Mouse (Mus musculus): ENCODE data around the gene Trpm3. TPM values are rescaled to one million over a fixed set of nuclear protein-coding genes. Genes with fewer than 3 reads are reported as not detected.

The Trpm3 gene
- polyA plus RNA-seq, 1 experiment from 2014 or later, result 14.8 TPM

DNA sequence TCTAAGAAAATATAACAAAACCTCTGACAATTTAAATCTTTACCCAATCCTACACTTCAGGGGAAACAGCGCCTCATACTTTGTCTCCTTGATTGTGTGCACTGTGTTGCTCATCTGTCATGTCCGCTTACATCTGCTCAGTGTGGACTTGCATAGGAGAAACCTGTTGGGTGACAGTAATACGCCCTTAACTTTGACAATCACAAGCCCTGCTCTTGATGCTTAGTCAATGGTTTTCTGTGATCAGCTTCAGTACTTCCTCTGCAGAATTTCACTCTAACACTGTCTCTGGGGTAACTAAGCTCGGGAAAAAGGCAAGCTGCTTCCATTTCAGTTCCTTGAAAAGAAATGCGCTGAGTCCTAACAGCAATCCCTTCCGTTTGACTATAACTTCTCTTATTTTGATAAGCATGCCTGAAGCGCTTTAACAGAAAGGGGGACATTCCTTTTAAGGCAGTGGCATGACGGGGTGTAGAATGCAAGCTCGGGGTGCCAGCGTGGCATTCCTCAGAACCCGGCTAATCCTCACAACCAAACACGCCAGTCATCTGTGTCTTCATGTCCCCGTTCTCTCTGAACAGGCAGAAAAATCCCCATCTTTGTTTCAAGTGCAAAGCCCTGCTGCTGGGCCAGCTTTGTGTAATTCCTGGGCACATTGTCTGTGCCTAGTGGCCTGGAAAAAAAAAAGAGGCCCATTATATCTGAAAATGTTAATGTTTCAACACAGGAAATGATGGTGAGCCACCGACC lies 517.8 kb downstream of the Trpm3 start:
- H3K4me1 ChIP-seq (ENCODE audit: control insufficient read depth, insufficient read depth, low read length), result peaks cover 9% of the 10 kb centered on the region
- H3K27ac ChIP-seq (replicated peaks; ENCODE audit: low read depth, low read length), result 0 out of 2 replicates have a peak overlapping the region, but pooled peaks have one; percentile 1

GRCm38 (mm10) chr19:22657251-22657650 lies 518.4 kb downstream of the Trpm3 start:
- DNase-seq (no peak), ATAC-seq (ENCODE audit: low FRiP score, low TSS enrichment) (no peak)
- H3K27me3 ChIP-seq (ENCODE audit: control insufficient read depth, insufficient read depth, low read length), result no peaks in the 10 kb centered on the region
- peak overlapping the region; percentile 23 for H3K4me2 ChIP-seq (ENCODE audit: low read length)
- 15% methylated on average over 4 of the region's 4 CpGs for WGBS
- 0 out of 2 replicates have a peak overlapping the region, but pooled peaks have one; percentile 9 for H3K9ac ChIP-seq (replicated peaks; ENCODE audit: low read length)
- 0 out of 2 replicates have a peak overlapping the region, but pooled peaks have one; percentile 1 for H3K27ac ChIP-seq (replicated peaks; ENCODE audit: low read depth, low read length)
- no peaks in the 10 kb centered on the region for H3K9me3 ChIP-seq (ENCODE audit: control insufficient read depth, low read length)
- no peak overlapping the region for H3K4me3 ChIP-seq (replicated peaks; ENCODE audit: low read depth, low read length)
- peaks cover 9% of the 10 kb centered on the region for H3K4me1 ChIP-seq (ENCODE audit: control insufficient read depth, insufficient read depth, low read length)
- no peaks in the 10 kb centered on the region for H3K36me3 ChIP-seq (ENCODE audit: control insufficient read depth, insufficient read depth, low read length)

More for the DNA sequence above, 517.8 kb downstream of the Trpm3 start:
- no peaks in the 10 kb centered on the region for H3K27me3 ChIP-seq (ENCODE audit: control insufficient read depth, insufficient read depth, low read length)
- no peak for ATAC-seq (ENCODE audit: low FRiP score, low TSS enrichment)
- H3K9me3 ChIP-seq (ENCODE audit: control insufficient read depth, low read length), result no peaks in the 10 kb centered on the region
- H3K4me3 ChIP-seq (replicated peaks; ENCODE audit: low read depth, low read length), result no peak overlapping the region
- no peaks in the 10 kb centered on the region for H3K36me3 ChIP-seq (ENCODE audit: control insufficient read depth, insufficient read depth, low read length)
- H3K9ac ChIP-seq (replicated peaks; ENCODE audit: low read length), result 0 out of 2 replicates have a peak overlapping the region, but pooled peaks have one; percentile 9
- WGBS, result 24% methylated on average over 14 of the region's 14 CpGs
- peak overlapping the region; percentile 23 for H3K4me2 ChIP-seq (ENCODE audit: low read length)
- peak; percentile 57 for DNase-seq

GRCm38 (mm10) chr19:22665401-22665800 lies 526.6 kb downstream of the Trpm3 start:
- no peak overlapping the region for H3K9ac ChIP-seq (replicated peaks; ENCODE audit: low read length)
- no peak overlapping the region for H3K27ac ChIP-seq (replicated peaks; ENCODE audit: low read depth, low read length)
- no peak for DNase-seq
- no peaks in the 10 kb centered on the region for H3K27me3 ChIP-seq (ENCODE audit: control insufficient read depth, insufficient read depth, low read length)
- H3K4me3 ChIP-seq (replicated peaks; ENCODE audit: low read depth, low read length), result no peak overlapping the region
- WGBS, result 76% methylated on average over 4 of the region's 4 CpGs
- no peaks in the 10 kb centered on the region for H3K4me1 ChIP-seq (ENCODE audit: control insufficient read depth, insufficient read depth, low read length)
- H3K4me2 ChIP-seq (ENCODE audit: low read length), result no peak overlapping the region
- no peaks in the 10 kb centered on the region for H3K9me3 ChIP-seq (ENCODE audit: control insufficient read depth, low read length)
- no peak for ATAC-seq (ENCODE audit: low FRiP score, low TSS enrichment)
- H3K36me3 ChIP-seq (ENCODE audit: control insufficient read depth, insufficient read depth, low read length), result no peaks in the 10 kb centered on the region

DNA sequence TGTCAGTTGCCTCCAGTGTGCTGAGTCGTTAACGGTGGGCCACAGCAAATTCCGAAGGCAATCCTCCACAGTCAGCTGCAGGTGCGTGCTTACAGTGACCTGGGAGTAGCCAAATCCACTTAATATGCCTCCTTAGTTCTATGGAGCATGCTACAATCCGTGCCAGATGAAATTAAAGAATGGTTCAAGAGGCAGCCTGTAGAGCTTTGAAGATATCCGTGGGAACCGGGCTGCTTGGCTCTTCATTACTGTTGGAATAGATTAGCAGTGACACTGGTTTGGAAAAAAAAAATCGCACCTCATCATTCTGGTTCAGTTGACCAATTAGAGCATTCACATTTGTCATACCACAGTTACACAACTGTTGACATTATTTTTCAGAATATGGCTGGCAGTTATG lies 531.4 kb downstream of the Trpm3 start:
- no peak for ATAC-seq (ENCODE audit: low FRiP score, low TSS enrichment)
- no peak overlapping the region for H3K27ac ChIP-seq (replicated peaks; ENCODE audit: low read depth, low read length)
- no peaks in the 10 kb centered on the region for H3K27me3 ChIP-seq (ENCODE audit: control insufficient read depth, insufficient read depth, low read length)
- 83% methylated on average over 8 of the region's 8 CpGs for WGBS
- no peak for DNase-seq
- H3K4me3 ChIP-seq (replicated peaks; ENCODE audit: low read depth, low read length), result no peak overlapping the region
- H3K9ac ChIP-seq (replicated peaks; ENCODE audit: low read length), result no peak overlapping the region
- H3K9me3 ChIP-seq (ENCODE audit: control insufficient read depth, low read length), result no peaks in the 10 kb centered on the region
- H3K36me3 ChIP-seq (ENCODE audit: control insufficient read depth, insufficient read depth, low read length), result no peaks in the 10 kb centered on the region
- no peaks in the 10 kb centered on the region for H3K4me1 ChIP-seq (ENCODE audit: control insufficient read depth, insufficient read depth, low read length)
- no peak overlapping the region for H3K4me2 ChIP-seq (ENCODE audit: low read length)

- Histone ChIP-seq H3K9ac (replicated peaks; ENCODE audit: low read length) (no peak overlapping the region), H3K36me3 (ENCODE audit: control insufficient read depth, insufficient read depth, low read length) (no peaks in the 10 kb centered on the region), H3K27me3 (ENCODE audit: control insufficient read depth, insufficient read depth, low read length) (no peaks in the 10 kb centered on the region), H3K4me2 (ENCODE audit: low read length) (no peak overlapping the region), H3K4me1 (ENCODE audit: control insufficient read depth, insufficient read depth, low read length) (no peaks in the 10 kb centered on the region), H3K9me3 (ENCODE audit: control insufficient read depth, low read length) (no peaks in the 10 kb centered on the region), H3K4me3 (replicated peaks; ENCODE audit: low read depth, low read length) (no peak overlapping the region), H3K27ac (replicated peaks; ENCODE audit: low read depth, low read length) (no peak overlapping the region)
- 92% methylated on average over 3 of the region's 3 CpGs for WGBS
- ATAC-seq (ENCODE audit: low FRiP score, low TSS enrichment), result no peak
- no peak for DNase-seq
Observed at GRCm38 (mm10) chr19:22672892-22673291, 534.0 kb downstream of the Trpm3 start.

GRCm38 (mm10) chr19:22676206-22676605 lies 537.4 kb downstream of the Trpm3 start:
- ATAC-seq (ENCODE audit: low FRiP score, low TSS enrichment) (no peak), DNase-seq (no peak)
- H3K4me1 ChIP-seq (ENCODE audit: control insufficient read depth, insufficient read depth, low read length), result no peaks in the 10 kb centered on the region
- H3K4me3 ChIP-seq (replicated peaks; ENCODE audit: low read depth, low read length), result no peak overlapping the region
- H3K27ac ChIP-seq (replicated peaks; ENCODE audit: low read depth, low read length), result no peak overlapping the region
- 74% methylated on average over 4 of the region's 4 CpGs for WGBS
- no peaks in the 10 kb centered on the region for H3K9me3 ChIP-seq (ENCODE audit: control insufficient read depth, low read length)
- no peaks in the 10 kb centered on the region for H3K36me3 ChIP-seq (ENCODE audit: control insufficient read depth, insufficient read depth, low read length)
- no peaks in the 10 kb centered on the region for H3K27me3 ChIP-seq (ENCODE audit: control insufficient read depth, insufficient read depth, low read length)
- H3K9ac ChIP-seq (replicated peaks; ENCODE audit: low read length), result no peak overlapping the region
- no peak overlapping the region for H3K4me2 ChIP-seq (ENCODE audit: low read length)

- ATAC-seq (ENCODE audit: low FRiP score, low TSS enrichment) (no peak), DNase-seq (no peak)
- 94% methylated on average over 6 of the region's 6 CpGs for WGBS
- H3K4me2 ChIP-seq (ENCODE audit: low read length), result no peak overlapping the region
- H3K4me3 ChIP-seq (replicated peaks; ENCODE audit: low read depth, low read length), result no peak overlapping the region
- H3K9ac ChIP-seq (replicated peaks; ENCODE audit: low read length), result no peak overlapping the region
- 0 out of 2 replicates have a peak, but pooled peaks cover 2% of the 10 kb centered on the region for H3K4me1 ChIP-seq (ENCODE audit: control insufficient read depth, insufficient read depth, low read length)
- H3K9me3 ChIP-seq (ENCODE audit: control insufficient read depth, low read length), result no peaks in the 10 kb centered on the region
- H3K27me3 ChIP-seq (ENCODE audit: control insufficient read depth, insufficient read depth, low read length), result no peaks in the 10 kb centered on the region
- H3K27ac ChIP-seq (replicated peaks; ENCODE audit: low read depth, low read length), result no peak overlapping the region
- no peaks in the 10 kb centered on the region for H3K36me3 ChIP-seq (ENCODE audit: control insufficient read depth, insufficient read depth, low read length)
Observed at GRCm38 (mm10) chr19:22682238-22682637, 543.4 kb downstream of the Trpm3 start.

- Histone ChIP-seq H3K27ac (replicated peaks; ENCODE audit: low read depth, low read length) (no peak overlapping the region), H3K4me3 (replicated peaks; ENCODE audit: low read depth, low read length) (no peak overlapping the region), H3K9me3 (ENCODE audit: control insufficient read depth, low read length) (no peaks in the 10 kb centered on the region), H3K9ac (replicated peaks; ENCODE audit: low read length) (no peak overlapping the region), H3K4me2 (ENCODE audit: low read length) (no peak overlapping the region), H3K36me3 (ENCODE audit: control insufficient read depth, insufficient read depth, low read length) (no peaks in the 10 kb centered on the region), H3K4me1 (ENCODE audit: control insufficient read depth, insufficient read depth, low read length) (no peaks in the 10 kb centered on the region), H3K27me3 (ENCODE audit: control insufficient read depth, insufficient read depth, low read length) (no peaks in the 10 kb centered on the region)
- no peak for ATAC-seq (ENCODE audit: low FRiP score, low TSS enrichment)
- WGBS, result 70% methylated on average over 5 of the region's 5 CpGs
- DNase-seq, result no peak
Observed at GRCm38 (mm10) chr19:22691995-22692394, 553.1 kb downstream of the Trpm3 start.

- no peak overlapping the region for H3K9ac ChIP-seq (replicated peaks; ENCODE audit: low read length)
- H3K9me3 ChIP-seq (ENCODE audit: control insufficient read depth, low read length), result no peaks in the 10 kb centered on the region
- no peaks in the 10 kb centered on the region for H3K4me1 ChIP-seq (ENCODE audit: control insufficient read depth, insufficient read depth, low read length)
- no peaks in the 10 kb centered on the region for H3K27me3 ChIP-seq (ENCODE audit: control insufficient read depth, insufficient read depth, low read length)
- no peak overlapping the region for H3K4me3 ChIP-seq (replicated peaks; ENCODE audit: low read depth, low read length)
- H3K36me3 ChIP-seq (ENCODE audit: control insufficient read depth, insufficient read depth, low read length), result no peaks in the 10 kb centered on the region
- no peak for DNase-seq
- 38% methylated on average over 4 of the region's 4 CpGs for WGBS
- no peak overlapping the region for H3K4me2 ChIP-seq (ENCODE audit: low read length)
- ATAC-seq (ENCODE audit: low FRiP score, low TSS enrichment), result no peak
- H3K27ac ChIP-seq (replicated peaks; ENCODE audit: low read depth, low read length), result no peak overlapping the region
Observed at GRCm38 (mm10) chr19:22692553-22692952, 553.7 kb downstream of the Trpm3 start.
